Mouse (Mus musculus) bone marrow macrophage, adult 2 months (primary cell): ENCODE measurements around the gene Pex11a. TPM values are rescaled to one million over a fixed set of nuclear protein-coding genes. Genes with fewer than 3 reads are reported as not detected.
A peak's percentile ranks its signal among the peaks of the same experiment; 100 is the strongest.
"Not testable (repeated sequence)": the region's sequence is repeated elsewhere in the genome, so short reads cannot be mapped to it uniquely, and the experiment has no call there.

Source experiments
- H3K27ac ChIP-seq: 2 replicates; pipeline ENCODE4 v1.5.1; 2012; ENCODE audit warnings: low read depth, low read length; ENCODE audit not compliant: insufficient read depth
- H3K4me1 ChIP-seq: 2 replicates; pipeline ENCODE4 v1.6.1; 2012; ENCODE audit warnings: low read length; ENCODE audit not compliant: control insufficient read depth, insufficient read depth
- H3K4me3 ChIP-seq: 2 replicates; pipeline ENCODE4 v1.5.1; 2012; ENCODE audit warnings: mild to moderate bottlenecking, low read length, moderate library complexity; ENCODE audit not compliant: insufficient read depth
- CTCF ChIP-seq: IDR thresholded peaks from 2 replicates; pipeline ENCODE4 v1.5.1; 2012; ENCODE audit warnings: low read depth, mild to moderate bottlenecking, low read length, moderate library complexity
- POLR2A ChIP-seq: IDR thresholded peaks from 2 replicates; pipeline ENCODE4 v1.6.1; 2012; ENCODE audit warnings: mild to moderate bottlenecking, low read depth, low read length, borderline replicate concordance
- polyA plus RNA-seq: library from polyadenylated mRNA; stranded (reverse); fragments of >200 nt; gene quantifications from 2 replicates; pipeline ENCODE4 v1.2.4, GENCODE M21; 2012; ENCODE audit not compliant: missing spikeins, insufficient read depth, insufficient read length

Gene Pex11a
- 5.8 and 5.9 TPM in 2 replicates for polyA plus RNA-seq

DNA sequence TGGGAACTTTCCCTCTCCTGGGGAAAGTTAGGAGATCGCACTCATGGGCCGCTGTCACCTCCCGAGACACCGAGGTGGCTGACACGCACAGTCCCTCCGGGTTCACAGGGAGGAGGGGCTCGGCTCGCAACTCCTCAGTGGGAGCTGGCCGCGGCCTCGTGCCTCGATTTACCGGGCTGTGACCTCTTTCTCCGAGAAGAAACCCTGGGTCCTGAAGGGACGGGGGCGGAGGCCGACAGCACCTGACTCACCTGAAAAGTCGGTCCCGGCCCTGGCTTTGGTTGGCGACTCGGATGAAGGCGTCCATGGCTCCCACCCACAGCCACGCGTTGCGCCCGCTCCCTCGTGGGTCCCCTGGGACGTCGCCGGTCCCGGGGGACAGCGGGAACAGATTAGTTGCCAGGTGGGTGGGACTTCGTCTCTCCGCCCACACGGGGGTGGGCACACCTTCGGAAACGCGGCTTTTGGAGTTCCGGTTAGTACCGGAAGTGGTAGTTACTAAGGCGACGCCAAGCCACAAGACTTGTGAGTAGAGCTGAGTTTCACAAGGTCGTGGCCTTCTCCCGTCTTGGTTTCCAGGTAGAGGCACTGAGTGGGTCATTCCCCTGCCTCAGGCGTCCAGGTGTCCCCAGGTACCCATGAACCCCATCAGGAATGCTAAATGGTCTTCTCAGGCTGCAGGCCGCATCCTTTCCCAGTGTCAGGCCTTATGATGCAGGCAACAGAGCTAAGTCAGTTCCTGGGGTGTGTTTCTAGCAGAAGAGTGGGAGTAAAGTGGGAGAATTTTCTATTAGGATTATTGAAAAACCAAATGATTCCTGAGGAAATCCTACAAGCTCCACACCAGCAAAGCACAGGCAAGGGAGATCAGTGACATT, at the start of gene Pex11a, which contains the start of gene Wdr93:
Gene Pex11a (minus strand): TSS at position 473 of the 878 bp plus-strand sequence.
Gene Wdr93 (plus strand): TSS at position 505 of the 878 bp plus-strand sequence.
- TF ChIP-seq CTCF, result no peak
- TF ChIP-seq POLR2A, result no peak
- H3K4me1 ChIP-seq, result peaks cover 17% of the 10 kb centered on the region
- H3K4me3 ChIP-seq, result peak within 1 kb of the TSS; percentile 88
- no peak within 1 kb of the TSS for H3K27ac ChIP-seq

DNA sequence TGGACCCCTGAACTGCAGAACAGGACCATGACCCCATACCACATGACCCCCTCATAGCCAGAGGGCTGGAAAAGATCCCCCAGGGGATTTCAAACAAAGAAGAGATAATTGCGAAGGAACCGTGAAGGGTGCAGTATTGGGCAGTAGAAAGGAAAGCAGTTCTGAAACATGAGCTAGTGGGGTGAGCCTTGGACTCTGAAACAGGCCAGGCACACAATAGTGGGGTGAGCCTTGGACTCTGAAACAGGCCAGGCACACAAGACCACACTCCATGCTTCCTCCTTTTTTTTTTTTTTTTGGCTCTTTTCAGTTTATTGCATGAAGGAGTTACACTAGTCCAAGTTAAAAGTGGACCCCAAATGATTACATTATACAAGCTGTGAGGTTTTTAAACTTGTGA, 46.9 kb upstream of the Pex11a start:
- not testable (repeated sequence) for H3K4me3 ChIP-seq, H3K27ac ChIP-seq, H3K4me1 ChIP-seq

DNA sequence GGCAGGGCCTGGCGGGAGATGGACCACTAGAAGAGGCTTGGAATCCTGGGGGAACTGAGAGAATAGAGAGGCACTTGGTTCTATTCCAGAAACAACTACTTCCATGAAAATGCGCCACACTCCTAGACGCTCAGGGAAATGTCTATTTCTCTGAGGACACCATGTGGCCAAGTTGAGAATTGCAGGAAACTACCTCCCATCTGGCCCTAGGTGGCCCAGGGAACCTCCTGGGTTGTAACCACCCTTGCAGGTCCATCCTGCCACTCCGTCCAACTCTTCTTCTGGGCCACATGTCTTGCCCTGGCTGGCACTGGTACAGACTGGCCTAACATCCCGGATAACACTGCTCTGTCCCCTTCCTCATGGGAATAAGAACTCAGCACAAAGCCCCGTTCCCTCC, 43.4 kb upstream of the Pex11a start:
- no peak overlapping the region for H3K27ac ChIP-seq
- no peak overlapping the region for H3K4me3 ChIP-seq
- peaks cover 11% of the 10 kb centered on the region for H3K4me1 ChIP-seq
- no peak for TF ChIP-seq CTCF
- TF ChIP-seq POLR2A, result no peak

DNA sequence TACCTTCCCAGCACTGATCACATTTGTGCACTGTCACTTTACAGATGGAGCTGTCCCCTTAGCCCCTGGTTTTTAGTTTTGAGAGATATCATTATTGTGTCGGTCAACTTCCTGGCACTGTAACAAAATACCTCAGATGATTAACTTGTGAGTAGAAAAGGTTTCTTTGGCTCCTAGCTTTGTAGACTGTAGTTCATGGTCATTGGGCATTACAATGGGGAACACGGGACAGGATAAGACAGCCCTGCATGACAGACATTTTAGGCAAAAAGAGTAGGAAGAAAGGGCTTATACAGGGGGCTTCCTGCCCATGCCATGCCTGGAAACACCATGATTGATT, 39.6 kb upstream of the Pex11a start:
- no peak for TF ChIP-seq POLR2A
- no peak for TF ChIP-seq CTCF
- Histone ChIP-seq H3K4me1 (peaks cover 21% of the 10 kb centered on the region), H3K27ac (no peak overlapping the region), H3K4me3 (no peak overlapping the region)

DNA sequence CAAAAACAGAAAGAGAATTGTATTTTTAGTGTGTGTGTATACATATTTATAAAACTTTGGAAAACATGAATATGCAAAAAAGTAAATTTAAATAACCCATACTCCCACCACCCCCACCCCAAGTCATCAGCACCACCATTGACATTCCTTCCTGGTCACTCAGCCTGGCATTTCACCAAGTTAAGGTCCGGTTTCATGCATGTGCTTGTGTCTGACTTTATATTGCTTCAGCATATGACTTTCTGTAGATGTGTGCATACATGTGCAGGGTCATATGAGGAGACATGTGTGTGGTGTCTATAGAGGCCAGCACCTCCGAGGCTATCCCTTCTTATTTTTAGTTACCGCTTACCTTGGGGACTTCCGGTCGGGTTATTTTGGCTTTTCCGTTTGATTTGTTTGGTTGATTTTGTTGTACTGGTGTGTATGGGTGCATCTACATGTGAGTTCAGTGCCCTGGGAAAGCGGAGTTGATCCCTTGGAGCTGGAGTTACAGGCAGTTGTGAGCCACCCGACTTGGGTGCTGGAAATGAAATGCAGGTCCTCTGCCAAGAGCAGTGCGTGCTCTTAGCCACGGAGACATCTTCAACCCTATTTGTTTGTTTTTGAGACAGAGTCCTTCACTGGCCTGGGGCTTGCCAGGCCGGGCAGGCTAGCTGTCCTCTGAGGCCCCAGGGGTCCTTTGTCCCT, 39.0 kb upstream of the Pex11a start:
- TF ChIP-seq POLR2A, result no peak
- no peak for TF ChIP-seq CTCF
- H3K4me1 ChIP-seq, result peaks cover 21% of the 10 kb centered on the region
- no peak overlapping the region for H3K4me3 ChIP-seq
- no peak overlapping the region; the same call in 1 of the 2 replicates for H3K27ac ChIP-seq

DNA sequence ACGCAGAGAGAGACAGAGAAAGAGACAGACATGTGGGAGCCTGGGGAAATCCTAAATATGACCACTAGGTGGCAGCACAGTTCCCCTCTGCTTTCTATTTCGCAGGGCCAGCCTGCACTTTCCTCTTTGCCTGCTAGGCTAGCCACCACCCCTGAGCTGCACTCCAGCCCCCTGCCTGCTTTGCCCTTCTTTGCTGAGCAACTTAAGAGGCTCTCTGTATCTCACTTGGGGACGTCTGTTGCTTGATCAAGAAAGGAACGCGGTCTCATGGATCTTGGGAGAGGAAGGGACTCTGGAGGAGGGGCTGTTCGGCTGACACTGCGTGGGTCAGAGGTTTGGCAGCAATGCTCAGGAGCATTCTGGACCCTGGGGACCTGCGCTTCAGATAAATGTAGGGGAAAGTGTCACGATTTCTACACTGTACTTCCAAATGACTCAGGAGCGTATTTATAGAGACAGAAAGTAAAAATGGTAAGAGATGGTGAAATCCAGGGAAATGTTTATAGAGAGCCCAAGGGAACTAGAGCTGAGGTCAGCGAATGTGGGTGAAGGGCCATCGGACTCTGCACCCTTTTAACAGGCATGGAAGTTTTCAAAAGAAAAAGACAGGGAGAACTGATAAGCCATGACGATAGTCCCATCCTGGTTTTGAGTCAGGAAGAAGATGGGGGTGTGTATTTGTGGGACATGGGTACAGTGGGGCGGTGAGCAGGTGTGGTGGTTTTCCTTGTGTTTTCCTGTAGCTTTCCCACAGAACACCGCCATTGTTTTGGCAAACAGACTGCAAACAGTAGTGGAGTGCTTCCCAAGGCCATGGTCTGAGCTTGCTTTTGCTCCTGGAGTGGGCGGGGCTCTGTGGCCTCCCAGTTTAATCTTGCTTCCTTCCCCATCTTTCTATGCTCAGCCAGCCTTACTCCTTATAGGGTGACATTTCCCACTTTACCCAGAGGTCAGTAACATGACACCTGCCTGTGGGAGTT, 38.0 kb upstream of the Pex11a start:
- Histone ChIP-seq H3K27ac (peak overlapping the region; percentile 73), H3K4me1 (peaks cover 21% of the 10 kb centered on the region), H3K4me3 (peak overlapping the region; percentile 55)
- TF ChIP-seq POLR2A (no peak), CTCF (peak; percentile 65)

DNA sequence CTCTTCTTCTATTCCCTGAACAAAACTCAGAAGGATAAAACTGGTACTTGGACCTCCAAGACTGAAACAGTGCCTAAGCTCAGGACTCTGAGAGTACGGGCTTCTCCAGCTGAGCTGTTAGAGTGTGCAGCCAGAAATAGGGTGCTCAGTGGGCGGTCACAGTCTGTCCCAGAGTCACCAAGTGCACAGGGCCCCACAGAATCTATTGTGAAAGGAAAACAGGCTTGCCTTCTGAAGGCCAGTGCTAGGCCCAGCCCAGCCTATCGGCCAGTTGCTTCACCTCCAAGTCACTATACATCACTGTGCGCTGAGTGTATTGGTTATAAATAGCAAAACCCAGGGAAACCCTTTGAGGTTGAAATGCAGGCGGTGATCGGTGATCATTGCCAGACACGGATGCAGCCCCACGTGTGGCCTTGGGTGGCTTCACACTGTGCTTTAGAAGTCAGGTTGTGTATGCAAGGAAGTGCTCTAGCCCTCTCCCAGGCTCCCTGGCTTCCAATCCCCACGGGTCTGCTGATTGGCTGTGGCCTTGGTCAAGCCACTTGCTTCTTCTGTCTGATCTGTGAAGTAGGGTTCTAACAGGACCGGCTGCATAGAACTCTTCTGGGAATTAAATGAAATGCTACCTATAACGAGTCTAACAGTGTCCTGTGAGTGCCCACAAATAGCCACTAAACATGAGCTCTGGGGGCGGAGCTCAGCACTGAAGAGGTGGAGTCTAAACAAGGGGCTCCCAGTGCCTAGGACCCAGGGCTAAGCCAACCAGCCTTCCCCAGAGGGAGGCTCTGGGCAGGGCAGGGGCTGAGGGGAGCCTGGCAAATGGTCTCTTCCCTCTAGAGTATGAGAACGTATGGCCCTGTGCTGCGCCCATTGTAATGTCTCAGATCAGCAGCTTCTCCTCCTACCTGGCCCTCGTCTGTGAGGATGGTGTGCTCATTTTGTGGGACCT, 28.9 kb upstream of the Pex11a start:
- TF ChIP-seq POLR2A (no peak), CTCF (no peak)
- H3K4me3 ChIP-seq, result no peak overlapping the region
- no peaks in the 10 kb centered on the region for H3K4me1 ChIP-seq
- no peak overlapping the region for H3K27ac ChIP-seq

DNA sequence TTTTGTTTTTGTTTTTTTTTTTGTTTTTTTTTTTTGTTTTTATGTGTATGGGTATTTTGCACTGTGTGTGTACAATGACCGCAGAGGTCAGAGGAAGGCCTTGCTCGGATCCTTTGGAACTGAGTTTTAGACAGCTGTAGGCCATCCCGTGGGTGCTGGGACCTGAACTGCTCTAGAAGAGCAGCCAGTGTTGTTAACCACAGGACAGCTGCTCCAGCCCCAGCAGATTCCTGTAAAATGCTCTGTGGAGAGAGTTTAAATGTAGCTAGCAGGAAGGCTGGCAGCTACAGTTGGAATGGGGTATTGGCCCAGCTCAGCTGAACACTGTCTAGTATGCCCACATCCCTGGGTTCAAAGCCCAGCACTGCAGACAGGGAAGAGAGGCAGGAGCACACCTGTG, 26.7 kb upstream of the Pex11a start:
- no peak overlapping the region for H3K27ac ChIP-seq
- TF ChIP-seq POLR2A (no peak), CTCF (no peak)
- H3K4me1 ChIP-seq, result no peaks in the 10 kb centered on the region
- H3K4me3 ChIP-seq, result no peak overlapping the region
